Mouse (Mus musculus): ENCODE results near the gene Inpp1. TPM values are rescaled to one million over a fixed set of nuclear protein-coding genes. Genes with fewer than 3 reads are reported as not detected.

Gene Inpp1
- polyA plus RNA-seq, 1 experiment from 2014 or later = 20.4 TPM

DNA sequence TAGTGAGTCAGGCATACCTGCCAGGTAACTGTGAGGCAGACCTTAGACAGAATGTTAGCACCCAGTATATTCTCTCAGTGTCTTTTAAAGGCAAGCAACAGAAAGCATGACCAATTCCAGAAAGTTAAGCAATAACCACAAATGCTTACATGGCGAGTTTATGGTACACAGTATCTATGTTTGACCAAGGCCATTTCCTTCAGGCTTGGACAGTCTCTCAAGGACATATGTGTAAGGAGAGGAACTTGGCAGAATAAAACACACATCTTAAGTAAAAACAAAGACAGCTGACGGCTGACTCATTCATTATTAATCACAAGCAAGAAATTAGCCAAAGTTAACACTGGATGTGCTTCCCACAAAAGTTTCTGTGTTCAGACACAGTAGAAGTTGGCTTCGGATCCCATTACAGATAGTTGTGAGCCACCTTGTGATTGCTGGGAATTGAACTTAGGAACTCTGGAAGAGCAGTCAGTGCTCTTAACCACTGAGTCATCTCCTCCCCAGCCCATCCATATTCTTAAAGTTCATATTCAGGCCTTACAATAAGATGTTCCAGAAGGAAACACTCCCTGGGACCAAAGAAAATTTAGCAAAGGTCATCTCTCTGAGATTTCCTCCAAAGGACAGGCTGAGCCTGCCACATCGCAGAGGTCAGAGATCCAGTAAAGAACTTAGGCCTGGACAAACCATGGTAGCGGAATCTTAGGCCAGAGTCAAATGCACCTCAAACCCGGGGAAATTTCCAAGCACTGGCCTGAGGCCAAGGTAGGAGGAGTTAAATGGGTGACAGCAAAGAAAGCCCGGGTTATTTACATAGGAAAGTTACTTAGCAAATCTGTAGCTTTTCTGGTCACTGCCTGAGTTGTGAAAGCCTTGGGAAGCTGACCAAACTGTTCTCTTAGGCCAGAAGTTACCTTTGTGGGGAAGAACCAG is 52.0 kb downstream of the Inpp1 start:
- no peak overlapping the region for H3K9ac ChIP-seq
- H3K27me3 ChIP-seq (replicated peaks) = no peaks in the 10 kb centered on the region
- no peak overlapping the region for H3K4me3 ChIP-seq
- no peak for ATAC-seq (ENCODE audit: low FRiP score, low read depth)
- 77% methylated on average over 7 of the region's 7 CpGs for WGBS
- H3K4me1 ChIP-seq = no peaks in the 10 kb centered on the region
- H3K9me3 ChIP-seq = no peaks in the 10 kb centered on the region
- H3K27ac ChIP-seq = no peak overlapping the region
- no peak overlapping the region for H3K4me2 ChIP-seq (replicated peaks)
- H3K36me3 ChIP-seq = no peaks in the 10 kb centered on the region

GRCm38 (mm10) chr1:52763894-52764809 is 53.3 kb downstream of the Inpp1 start:
- no peak overlapping the region for H3K4me3 ChIP-seq
- WGBS = 69% methylated on average over 4 of the region's 4 CpGs
- H3K4me2 ChIP-seq (replicated peaks) = no peak overlapping the region
- H3K27ac ChIP-seq = no peak overlapping the region
- H3K9me3 ChIP-seq = no peaks in the 10 kb centered on the region
- ATAC-seq (ENCODE audit: low FRiP score, low read depth) = no peak
- no peak overlapping the region for H3K9ac ChIP-seq
- no peaks in the 10 kb centered on the region for H3K4me1 ChIP-seq
- no peaks in the 10 kb centered on the region for H3K27me3 ChIP-seq (replicated peaks)
- H3K36me3 ChIP-seq = no peaks in the 10 kb centered on the region

- Histone ChIP-seq H3K4me2 (replicated peaks) (no peak overlapping the region), H3K27ac (no peak overlapping the region), H3K9ac (no peak overlapping the region), H3K4me1 (no peaks in the 10 kb centered on the region), H3K27me3 (replicated peaks) (no peaks in the 10 kb centered on the region), H3K9me3 (no peaks in the 10 kb centered on the region), H3K36me3 (no peaks in the 10 kb centered on the region), H3K4me3 (no peak overlapping the region)
- ATAC-seq (ENCODE audit: low FRiP score, low read depth) = no peak
- WGBS = 70% methylated on average over 1 of the region's 1 CpGs
These were observed 59.3 kb downstream of the Inpp1 start for GRCm38 (mm10) chr1:52758174-52758573.

GRCm38 (mm10) chr1:52754331-52754730 is 63.2 kb downstream of the Inpp1 start:
- Histone ChIP-seq H3K9ac (no peak overlapping the region), H3K36me3 (no peaks in the 10 kb centered on the region), H3K4me1 (no peaks in the 10 kb centered on the region), H3K4me3 (no peak overlapping the region), H3K4me2 (replicated peaks) (no peak overlapping the region), H3K27ac (no peak overlapping the region), H3K9me3 (no peaks in the 10 kb centered on the region), H3K27me3 (replicated peaks) (no peaks in the 10 kb centered on the region)
- ATAC-seq (ENCODE audit: low FRiP score, low read depth) = no peak
- WGBS = 92% methylated on average over 1 of the region's 1 CpGs

- WGBS = 88% methylated on average over 2 of the region's 2 CpGs
- no peak overlapping the region for H3K4me2 ChIP-seq (replicated peaks)
- H3K36me3 ChIP-seq = no peaks in the 10 kb centered on the region
- H3K4me3 ChIP-seq = no peak overlapping the region
- H3K27ac ChIP-seq = no peak overlapping the region
- H3K27me3 ChIP-seq (replicated peaks) = no peaks in the 10 kb centered on the region
- H3K4me1 ChIP-seq = no peaks in the 10 kb centered on the region
- no peaks in the 10 kb centered on the region for H3K9me3 ChIP-seq
- no peak overlapping the region for H3K9ac ChIP-seq
- ATAC-seq (ENCODE audit: low FRiP score, low read depth) = no peak
These were observed 63.7 kb downstream of the Inpp1 start for GRCm38 (mm10) chr1:52753828-52754227.

DNA sequence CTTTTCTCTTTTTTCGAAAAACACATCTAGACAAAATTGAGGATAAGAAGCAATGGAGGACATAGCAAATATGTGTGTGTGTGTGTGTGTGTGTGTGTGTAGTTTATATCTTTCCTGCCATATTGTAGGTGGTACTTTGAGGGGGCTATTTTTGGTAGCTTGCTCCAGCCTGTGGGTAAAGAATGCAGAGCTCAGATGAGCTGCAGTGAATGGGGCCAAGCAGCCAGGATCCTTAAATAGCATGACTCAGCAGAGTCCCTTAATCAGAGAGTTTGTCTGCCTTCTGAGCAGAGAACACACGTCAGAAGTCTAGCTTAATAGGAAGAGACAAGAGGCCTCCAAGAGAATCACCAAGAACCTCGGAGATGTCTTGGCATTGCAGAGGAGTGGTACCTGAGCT is 64.8 kb downstream of the Inpp1 start:
- H3K4me3 ChIP-seq = no peak overlapping the region
- H3K36me3 ChIP-seq = no peaks in the 10 kb centered on the region
- H3K27ac ChIP-seq = no peak overlapping the region
- 77% methylated on average over 3 of the region's 3 CpGs for WGBS
- no peak overlapping the region for H3K4me2 ChIP-seq (replicated peaks)
- ATAC-seq (ENCODE audit: low FRiP score, low read depth) = no peak
- H3K9me3 ChIP-seq = no peaks in the 10 kb centered on the region
- H3K27me3 ChIP-seq (replicated peaks) = no peaks in the 10 kb centered on the region
- H3K9ac ChIP-seq = no peak overlapping the region
- no peaks in the 10 kb centered on the region for H3K4me1 ChIP-seq

- no peak overlapping the region for H3K4me3 ChIP-seq
- no peak overlapping the region for H3K4me2 ChIP-seq (replicated peaks)
- no peaks in the 10 kb centered on the region for H3K36me3 ChIP-seq
- no peaks in the 10 kb centered on the region for H3K4me1 ChIP-seq
- H3K27ac ChIP-seq = no peak overlapping the region
- no peaks in the 10 kb centered on the region for H3K9me3 ChIP-seq
- H3K27me3 ChIP-seq (replicated peaks) = no peaks in the 10 kb centered on the region
- ATAC-seq (ENCODE audit: low FRiP score, low read depth) = no peak
- H3K9ac ChIP-seq = no peak overlapping the region
- 100% methylated on average over 1 of the region's 1 CpGs for WGBS
These were observed 65.9 kb downstream of the Inpp1 start for GRCm38 (mm10) chr1:52751634-52752033.

DNA sequence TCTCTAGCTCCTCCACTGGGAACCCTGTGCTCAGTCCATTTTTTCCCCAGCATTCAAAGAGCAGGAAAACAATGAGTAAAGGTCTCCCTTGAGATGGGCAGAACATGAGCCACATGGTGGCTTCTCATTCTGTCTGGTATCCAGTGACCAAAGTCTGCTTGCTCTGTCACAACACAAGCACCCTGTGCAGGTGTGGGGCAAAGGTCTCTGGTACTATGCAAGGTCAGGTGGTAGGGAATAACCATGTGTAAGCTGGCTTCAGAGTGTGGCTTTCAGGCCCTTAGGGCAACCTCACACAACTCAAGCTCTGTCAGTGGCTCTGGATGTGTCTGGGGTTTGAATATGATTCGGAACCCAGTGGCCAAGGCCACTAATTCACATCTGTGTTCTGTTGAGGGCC is 67.5 kb downstream of the Inpp1 start:
- Histone ChIP-seq H3K4me2 (replicated peaks) (no peak overlapping the region), H3K27me3 (replicated peaks) (no peaks in the 10 kb centered on the region), H3K9ac (no peak overlapping the region), H3K36me3 (no peaks in the 10 kb centered on the region), H3K4me1 (no peaks in the 10 kb centered on the region), H3K27ac (no peak overlapping the region), H3K9me3 (no peaks in the 10 kb centered on the region), H3K4me3 (no peak overlapping the region)
- ATAC-seq (ENCODE audit: low FRiP score, low read depth) = no peak
- WGBS = 79% methylated on average over 1 of the region's 1 CpGs

DNA sequence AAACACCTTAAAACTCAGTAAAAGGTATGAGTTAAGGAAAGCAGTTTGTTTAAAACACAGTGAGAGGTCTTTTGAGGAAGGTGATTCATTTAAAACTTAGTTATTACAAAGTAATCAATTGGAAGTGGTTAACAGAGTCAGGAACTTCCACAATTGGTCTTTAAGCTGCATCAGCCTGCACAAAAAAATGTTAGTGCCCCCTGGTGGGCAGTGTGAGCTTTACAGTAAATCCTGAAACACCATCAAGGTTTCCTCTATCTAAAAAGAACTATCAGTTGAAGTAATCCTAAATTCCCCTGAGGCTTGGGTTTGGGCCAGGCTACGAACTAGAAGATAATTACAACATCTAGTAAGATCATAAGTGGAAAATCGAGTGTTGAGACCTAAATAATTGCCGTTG is 69.2 kb downstream of the Inpp1 start:
- 28% methylated on average over 3 of the region's 3 CpGs for WGBS
- H3K9me3 ChIP-seq = no peaks in the 10 kb centered on the region
- no peak for ATAC-seq (ENCODE audit: low FRiP score, low read depth)
- no peaks in the 10 kb centered on the region for H3K27me3 ChIP-seq (replicated peaks)
- H3K27ac ChIP-seq = no peak overlapping the region
- no peaks in the 10 kb centered on the region for H3K36me3 ChIP-seq
- H3K9ac ChIP-seq = no peak overlapping the region
- no peak overlapping the region for H3K4me3 ChIP-seq
- no peak overlapping the region for H3K4me2 ChIP-seq (replicated peaks)
- H3K4me1 ChIP-seq = no peaks in the 10 kb centered on the region

- H3K9ac ChIP-seq = no peak overlapping the region
- no peaks in the 10 kb centered on the region for H3K36me3 ChIP-seq
- H3K4me3 ChIP-seq = no peak overlapping the region
- no peaks in the 10 kb centered on the region for H3K4me1 ChIP-seq
- H3K27ac ChIP-seq = no peak overlapping the region
- no peaks in the 10 kb centered on the region for H3K9me3 ChIP-seq
- H3K27me3 ChIP-seq (replicated peaks) = no peaks in the 10 kb centered on the region
- no peak overlapping the region for H3K4me2 ChIP-seq (replicated peaks)
- WGBS = 86% methylated on average over 5 of the region's 5 CpGs
- no peak for ATAC-seq (ENCODE audit: low FRiP score, low read depth)
These were observed 74.9 kb downstream of the Inpp1 start for GRCm38 (mm10) chr1:52742567-52742966.

Data from neural tube, embryonic 12.5 days (tissue).